Mouse (Mus musculus): ENCODE measurements at regions not wholly inside any gene's neighbourhood (a gene's known extent, or its start where the extent isn't known, plus 50 kb on each side); places are given as distances from the start of the nearest gene placed in this dataset.
"Not testable (repeated sequence)": the region's sequence is repeated elsewhere in the genome, so short reads cannot be mapped to it uniquely, and the experiment has no call there.

GRCm38 (mm10) chr1:35200656-35201055 is 350.9 kb downstream of the Plekhb2 start:
- no peak for DNase-seq (ENCODE audit: low spot score)

DNA sequence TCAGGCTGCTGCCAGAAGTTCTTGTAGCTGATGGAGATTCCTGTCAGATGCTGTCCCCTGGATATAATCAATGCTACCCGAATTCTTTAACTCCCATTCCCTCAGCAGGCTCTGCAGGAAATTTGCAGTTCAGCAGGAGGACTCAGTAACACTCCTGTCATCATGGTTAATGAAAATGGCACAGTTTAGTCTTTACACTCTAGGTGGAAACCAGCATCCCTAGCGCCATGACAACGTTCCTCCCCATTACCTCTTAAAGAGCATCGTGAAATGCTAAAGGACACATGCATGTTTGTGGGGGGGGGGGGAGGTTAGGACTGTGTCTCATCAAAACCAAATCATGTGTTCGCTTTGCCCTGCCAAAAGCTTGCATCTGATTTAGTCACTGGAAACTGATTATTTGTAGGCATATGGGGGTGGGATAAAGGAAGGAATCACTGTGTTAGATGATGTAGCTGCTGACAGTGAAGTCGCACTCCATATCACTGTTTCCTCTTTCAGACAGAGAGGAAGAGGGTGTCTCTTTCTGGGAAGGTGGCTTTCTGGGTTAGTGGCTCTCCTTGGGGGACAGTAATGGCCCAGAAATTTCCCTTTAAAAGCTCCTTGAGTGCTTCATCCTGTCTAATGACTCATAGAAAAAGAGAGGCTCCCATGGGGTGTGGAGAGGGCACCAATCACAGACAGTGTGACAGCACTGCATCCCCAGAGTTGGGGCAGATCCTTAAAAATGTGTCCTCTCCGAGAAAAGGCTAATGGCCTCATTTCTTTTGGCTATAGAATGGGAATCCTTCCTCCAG is 351.5 kb downstream of the Plekhb2 start:
- DNase-seq (ENCODE audit: low spot score) = no peak

DNA sequence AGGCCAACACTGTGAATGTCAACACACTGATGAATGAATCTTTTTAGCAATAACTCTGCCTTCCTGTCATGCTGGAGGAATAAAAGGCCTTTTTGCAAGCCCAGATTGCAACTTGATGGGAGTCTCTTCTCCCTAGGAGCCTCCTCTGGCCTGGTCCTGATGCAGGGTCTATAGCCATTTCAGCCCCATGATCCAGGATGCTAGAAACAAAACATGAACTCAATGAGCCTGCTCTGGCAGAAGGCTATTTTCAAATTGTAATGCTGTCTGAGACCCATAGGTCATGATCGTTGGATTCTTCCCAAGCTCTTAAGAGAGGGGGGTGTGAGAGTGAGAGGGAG is 352.1 kb downstream of the Plekhb2 start:
- no peak for DNase-seq (ENCODE audit: low spot score)

DNA sequence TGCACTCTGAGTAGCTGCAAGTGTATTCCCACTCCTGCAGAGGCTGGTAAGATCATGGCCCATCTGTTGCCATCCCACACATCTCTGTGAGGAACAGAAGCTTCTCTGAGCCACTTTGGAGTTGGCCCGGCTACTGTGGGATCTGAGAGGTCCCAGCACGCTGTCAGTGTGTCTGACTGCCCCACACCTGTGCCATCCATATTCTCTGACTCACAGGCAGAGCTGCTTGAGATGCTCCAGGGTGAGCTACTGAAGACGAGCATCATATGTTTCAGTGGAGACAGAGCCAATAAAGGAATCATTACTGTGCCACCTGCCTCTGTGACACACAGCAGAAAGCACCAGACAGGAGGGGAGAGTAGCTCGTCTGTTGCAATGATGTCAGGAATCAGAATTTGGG is 352.8 kb downstream of the Plekhb2 start:
- DNase-seq (ENCODE audit: low spot score) = no peak

DNA sequence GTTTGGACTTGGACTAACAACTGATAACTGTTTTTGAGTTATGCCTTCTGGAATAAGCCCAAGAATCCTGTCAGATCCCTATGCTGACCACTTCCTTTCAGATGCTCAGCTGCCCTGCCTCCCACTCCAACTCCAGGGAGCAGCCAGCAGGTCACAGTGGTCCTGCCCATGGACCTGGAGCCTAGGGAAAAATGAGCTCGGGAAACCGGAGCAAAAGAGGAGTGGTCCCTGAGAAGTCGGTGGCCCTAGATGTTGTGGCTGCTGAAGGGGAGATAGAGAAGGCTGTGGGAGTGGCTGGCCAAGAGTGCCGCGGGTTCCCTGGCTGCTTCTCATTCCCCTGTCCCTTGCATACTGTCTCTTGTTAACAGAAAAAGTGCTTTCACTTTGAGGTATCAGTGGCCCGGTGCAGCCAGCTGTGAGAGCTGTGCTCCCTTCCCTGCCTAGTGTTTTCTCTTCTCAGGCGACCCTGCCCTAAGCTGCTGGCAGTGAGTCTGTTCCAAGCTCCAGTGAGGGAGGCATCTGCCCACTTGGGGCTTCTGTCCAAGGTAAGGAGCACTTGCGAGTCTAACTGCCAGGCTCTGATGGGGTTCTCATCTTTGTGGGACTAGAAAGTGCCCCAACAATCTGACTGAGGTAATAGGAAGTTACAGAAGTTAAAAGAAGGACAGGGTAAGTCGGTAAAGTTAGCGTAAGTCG is 357.2 kb downstream of the Plekhb2 start:
- DNase-seq (ENCODE audit: low spot score) = no peak

- no peak for DNase-seq (ENCODE audit: low spot score)
Measured at GRCm38 (mm10) chr1:35212111-35212891, 362.5 kb downstream of the Plekhb2 start.

DNA sequence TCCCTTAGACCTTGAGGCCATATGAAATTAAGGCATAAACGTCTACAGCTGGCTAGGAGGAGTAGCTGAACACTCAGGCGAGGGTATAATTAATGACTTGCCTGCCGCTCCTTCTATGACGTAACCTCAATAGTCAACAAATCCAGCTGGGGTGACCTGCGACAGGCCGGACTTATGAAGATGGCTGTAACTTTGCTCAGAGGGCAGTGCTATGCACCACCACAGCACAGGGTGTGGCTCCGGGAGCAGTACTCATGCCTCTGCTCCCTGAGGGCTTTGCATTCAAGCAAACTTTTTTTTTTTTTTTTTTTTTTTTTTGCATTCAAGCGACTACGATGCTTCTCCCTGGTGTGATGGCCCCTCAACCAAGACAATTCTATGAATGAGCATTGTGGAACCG is 364.1 kb downstream of the Plekhb2 start:
- no peak for DNase-seq (ENCODE audit: low spot score)

DNA sequence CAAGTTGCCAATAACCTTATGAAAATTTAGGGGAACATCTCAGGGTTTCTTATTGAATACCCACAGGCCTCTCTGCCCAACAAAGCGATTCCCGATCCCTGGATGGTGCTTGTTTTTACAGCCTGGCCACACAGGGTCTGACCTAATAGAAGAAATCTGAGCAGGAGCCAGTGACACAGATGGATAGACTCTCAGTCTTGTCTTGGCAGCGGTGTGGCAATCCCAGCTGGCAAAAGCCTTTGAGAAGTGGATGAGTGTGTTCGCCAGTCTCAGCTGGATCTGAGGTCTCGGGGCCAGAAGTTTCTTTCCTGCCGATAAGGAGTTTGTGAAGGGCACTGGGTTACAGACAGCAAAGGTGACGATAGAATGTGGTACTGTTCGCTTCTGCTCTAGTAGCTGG is 366.6 kb downstream of the Plekhb2 start:
- no peak for DNase-seq (ENCODE audit: low spot score)

DNA sequence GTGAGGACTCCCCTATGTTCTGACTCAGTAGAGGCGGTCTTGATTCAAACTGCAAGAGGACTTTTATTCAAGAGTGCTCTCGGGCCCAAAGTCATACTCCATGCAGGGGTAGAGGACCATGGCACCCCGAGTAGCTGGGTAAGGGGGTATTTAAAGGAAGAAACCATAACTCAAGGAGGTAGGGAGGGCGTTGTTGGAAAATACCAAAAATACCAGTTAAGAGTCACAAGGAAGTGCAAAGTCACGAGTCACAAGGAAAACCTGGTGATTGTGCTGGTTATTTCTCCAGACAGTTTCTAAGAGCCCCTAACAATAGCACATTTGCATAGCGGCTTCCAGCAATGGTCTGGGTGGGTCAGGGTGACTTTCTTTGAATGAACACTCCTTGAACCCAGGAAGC is 370.4 kb downstream of the Plekhb2 start:
- DNase-seq (ENCODE audit: low spot score) = not testable (repeated sequence)

GRCm38 (mm10) chr1:35220751-35221150 is 371.0 kb downstream of the Plekhb2 start:
- no peak for DNase-seq (ENCODE audit: low spot score)

GRCm38 (mm10) chr1:35232592-35232991 is 382.8 kb downstream of the Plekhb2 start:
- no peak for DNase-seq (ENCODE audit: low spot score)

- no peak for DNase-seq (ENCODE audit: low spot score)
Measured at GRCm38 (mm10) chr1:35238139-35238538, 388.4 kb downstream of the Plekhb2 start.

- no peak for DNase-seq (ENCODE audit: low spot score)
Measured at GRCm38 (mm10) chr1:35242849-35243248, 393.1 kb downstream of the Plekhb2 start.

GRCm38 (mm10) chr1:35243339-35243738 is 393.6 kb downstream of the Plekhb2 start:
- DNase-seq (ENCODE audit: low spot score) = no peak

DNA sequence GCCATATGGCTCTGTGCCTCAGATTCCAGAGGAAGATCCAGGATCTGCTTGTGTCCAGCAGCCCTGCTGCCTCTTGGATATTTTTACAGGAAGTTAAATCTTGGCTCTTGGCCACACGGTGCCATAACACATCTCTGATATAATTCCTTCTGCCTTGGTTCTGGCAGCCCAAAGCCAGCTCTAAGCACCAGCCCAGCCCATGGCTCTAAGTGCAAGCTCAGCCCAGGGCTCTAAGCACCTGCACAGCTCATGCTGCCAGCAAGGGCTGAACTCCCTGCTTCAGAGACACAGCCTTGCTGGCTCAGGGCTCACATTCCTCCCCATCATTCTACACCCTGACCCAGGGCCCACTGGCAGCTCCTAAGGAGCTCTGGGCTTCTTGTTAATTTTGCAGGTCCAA is 415.3 kb downstream of the Plekhb2 start:
- DNase-seq (ENCODE audit: low spot score) = no peak

DNA sequence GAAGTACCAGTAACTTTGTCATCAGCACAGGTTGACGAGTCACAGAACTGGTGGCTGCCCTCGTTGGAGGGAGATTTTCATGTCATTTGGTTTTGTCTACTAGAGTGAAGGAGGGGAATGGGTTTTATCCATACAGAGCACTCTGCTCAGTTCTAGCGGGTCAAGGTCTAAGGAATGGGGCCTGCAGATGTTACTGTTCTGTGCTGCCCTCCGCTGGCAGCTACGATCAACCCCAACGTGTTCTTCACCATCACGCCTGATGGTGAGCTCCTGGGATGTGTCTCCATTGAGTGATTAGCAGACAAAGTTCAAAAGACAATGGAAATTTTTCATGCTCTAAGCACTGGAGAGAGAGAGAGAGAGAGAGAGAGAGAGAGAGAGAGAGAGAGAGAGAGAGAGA is 416.9 kb downstream of the Plekhb2 start:
- no peak for DNase-seq (ENCODE audit: low spot score)

DNA sequence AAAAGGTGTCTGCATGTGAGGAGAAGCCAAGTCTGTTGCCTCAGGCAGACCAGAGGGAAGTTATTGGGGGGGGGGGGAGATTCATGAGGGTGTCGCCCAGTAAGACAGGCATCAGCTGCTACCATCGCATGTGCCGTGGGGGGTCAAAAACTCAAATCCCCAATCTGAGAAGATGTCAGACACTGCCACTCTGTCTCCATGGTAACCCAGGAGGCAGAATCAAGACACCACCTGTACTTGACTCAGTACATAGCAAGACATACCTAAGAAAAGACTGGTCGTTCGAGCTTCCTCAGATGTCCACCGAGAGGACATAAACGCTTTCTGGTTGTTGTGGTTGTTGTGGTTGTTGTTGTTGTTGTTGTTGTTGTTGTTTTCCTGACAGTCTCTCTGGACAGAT is 418.1 kb downstream of the Plekhb2 start:
- DNase-seq (ENCODE audit: low spot score) = no peak

- no peak for DNase-seq (ENCODE audit: low spot score)
Measured at GRCm38 (mm10) chr1:35274978-35275377, 425.2 kb downstream of the Plekhb2 start.
